Mouse (Mus musculus) lung, adult 18-20 months (tissue): ENCODE measurements around the gene Apom.

Experiments used
- DNase-seq, 2 experiments: peaks; one replicate each; pipeline ENCODE4 v3.0.0; 2022; ENCODE audit warnings: mixed read lengths in 2 of 2

The Apom gene

DNA sequence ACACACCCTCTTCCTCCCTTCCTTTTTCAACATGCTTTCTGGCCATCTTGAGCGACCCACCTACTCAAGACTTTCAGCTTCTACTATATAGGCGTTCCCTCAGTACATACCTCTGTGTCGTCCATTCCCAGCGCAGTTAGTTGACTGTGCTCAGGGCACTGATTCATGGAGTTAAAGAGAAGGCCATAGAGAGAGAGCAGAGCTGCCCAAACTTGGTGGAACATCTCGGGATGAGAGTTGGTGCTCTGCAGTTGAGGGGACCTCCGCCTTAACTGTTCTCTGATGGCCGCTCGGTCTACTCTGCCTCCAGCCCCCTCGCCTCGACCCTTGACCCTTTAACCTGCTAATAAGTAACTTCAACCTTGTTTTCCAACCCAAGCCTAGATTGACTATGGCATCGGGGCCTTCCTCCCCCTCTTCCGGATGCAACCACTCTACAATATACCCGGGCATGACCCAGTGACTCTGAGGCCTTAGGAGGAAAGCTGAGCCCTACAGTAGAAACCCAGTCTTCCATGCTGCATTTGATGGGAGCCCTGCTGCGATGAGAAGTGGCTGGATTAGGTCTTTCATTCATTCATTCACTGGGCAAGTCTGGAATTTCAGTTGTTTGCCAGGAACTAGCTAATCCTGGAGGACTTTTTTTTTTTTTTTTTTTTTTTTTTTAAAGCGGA is at the start of gene Apom:
TSS of gene Apom (minus strand) at position 551 of the 674 bp plus-strand sequence.
- no peak for DNase-seq

DNA sequence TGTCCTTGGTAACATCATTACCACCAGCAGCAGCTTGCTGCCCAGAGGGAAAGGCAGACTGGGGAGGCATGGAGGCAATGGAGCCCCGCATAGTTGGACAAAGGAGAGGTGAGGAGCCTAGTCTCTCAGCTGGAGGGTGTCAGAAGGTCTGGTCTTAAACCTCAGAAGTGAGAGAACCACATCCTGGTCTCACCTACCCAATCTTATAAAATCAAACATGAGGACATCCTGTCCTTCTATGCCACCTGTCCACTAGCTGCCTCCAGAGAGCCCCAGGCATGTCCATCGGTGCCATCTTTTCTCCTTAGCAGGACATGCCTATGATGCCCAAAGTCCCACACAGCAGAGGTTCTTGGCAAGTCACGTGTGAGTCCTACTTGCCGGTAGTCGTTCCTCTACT is 48.2 kb upstream of the Apom start:
- DNase-seq: no peak

DNA sequence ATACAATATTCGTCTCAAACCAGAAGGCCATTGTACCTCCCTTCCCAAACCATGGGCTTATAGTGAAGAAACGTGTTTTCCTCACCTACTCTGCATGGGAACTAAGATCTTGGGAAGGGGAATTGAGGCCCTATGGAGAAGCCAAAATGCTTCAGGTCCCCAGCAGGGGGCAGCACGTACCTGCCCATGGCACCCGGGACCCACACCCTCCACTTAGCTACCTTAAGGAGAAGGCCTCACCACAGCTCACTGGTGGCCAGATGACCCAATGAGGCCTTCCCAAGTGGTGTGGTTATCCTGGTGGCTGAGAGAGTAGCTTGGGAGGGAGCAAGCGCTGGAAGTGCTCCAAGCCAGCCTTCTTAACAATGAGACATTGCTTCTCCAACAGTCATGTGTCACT is 46.7 kb upstream of the Apom start:
- peak; percentile 73 to 78 for DNase-seq

DNA sequence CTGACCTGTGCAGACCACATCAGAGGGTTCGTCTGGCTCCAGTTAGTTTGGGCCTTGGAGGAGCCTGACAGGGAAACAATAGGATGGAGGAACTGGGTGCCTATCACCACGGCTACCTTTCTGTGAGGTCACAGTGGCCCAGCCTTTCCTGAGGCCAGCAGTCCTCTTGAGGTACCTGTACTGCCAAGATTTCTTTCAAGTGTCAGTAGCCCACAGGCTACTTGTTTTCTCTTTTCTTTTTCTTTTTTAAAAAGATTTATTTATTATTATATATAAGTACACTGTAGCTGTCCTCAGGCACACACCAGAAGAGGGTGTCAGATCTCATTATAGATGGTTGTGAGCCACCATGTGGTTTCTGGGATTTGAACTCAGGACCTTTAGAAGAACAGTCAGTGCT is 44.1 kb upstream of the Apom start, which contains the start of gene Aif1:
TSS of gene Aif1 (minus strand) at position 101 of the 400 bp plus-strand sequence.
- DNase-seq: peak in 1 of 2 experiments; percentile 25

DNA sequence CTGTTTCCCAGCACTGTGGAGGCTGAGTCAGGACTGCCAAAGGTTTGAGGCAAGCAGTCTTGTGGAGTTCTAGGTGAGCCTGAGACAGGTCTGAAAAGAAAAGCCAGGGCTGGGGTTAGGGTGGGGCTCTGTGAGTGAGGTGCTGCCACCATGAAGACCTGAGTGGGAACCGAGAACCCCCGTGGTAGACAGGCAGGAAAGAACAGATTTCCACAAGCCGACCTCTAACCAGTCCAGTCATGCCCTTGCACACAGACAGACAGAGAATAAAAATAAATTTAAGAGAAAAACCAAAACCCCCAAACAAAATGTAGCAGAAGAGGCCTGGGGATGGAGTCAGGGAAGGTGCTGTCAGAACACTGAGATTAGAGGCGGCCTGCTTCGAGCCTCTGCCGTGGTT is 43.5 kb upstream of the Apom start:
- no peak for DNase-seq

DNA sequence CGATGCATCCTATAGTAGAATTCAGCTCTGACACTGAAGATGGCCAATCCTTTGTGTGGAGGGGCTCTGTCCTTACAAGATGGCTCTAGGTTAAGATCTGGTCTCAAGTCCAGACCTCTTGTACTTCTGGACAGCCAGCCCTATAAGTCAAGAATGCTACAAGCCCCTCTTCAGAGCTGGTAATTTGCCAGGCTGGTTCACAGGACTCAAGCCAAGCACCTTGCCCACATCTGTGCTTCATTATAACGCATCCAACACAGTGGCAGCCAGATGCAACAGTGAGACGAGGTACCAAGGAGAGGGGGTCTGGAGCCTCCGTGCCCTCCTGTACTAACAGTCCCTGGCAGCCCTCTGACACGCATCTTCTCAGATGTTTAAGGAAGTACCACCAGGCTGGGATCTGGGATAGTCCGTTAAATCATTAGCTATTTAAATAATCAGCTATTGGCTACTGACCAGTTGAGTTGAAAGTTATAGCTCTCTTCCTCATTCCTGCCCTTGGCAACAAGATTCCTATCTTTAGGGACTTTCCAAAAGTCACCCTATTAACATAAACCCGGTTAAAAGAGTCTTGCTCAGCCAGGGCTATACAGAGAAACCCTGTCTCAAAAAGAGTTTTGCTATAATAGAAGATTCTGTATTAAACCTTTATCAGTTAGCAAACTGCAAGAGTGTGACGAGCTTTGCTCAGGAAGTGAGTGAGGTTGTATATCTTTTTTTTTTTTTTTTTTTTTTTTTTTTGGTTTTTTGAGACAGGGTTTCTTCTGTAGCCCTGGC is 42.5 kb upstream of the Apom start:
- DNase-seq: no peak

DNA sequence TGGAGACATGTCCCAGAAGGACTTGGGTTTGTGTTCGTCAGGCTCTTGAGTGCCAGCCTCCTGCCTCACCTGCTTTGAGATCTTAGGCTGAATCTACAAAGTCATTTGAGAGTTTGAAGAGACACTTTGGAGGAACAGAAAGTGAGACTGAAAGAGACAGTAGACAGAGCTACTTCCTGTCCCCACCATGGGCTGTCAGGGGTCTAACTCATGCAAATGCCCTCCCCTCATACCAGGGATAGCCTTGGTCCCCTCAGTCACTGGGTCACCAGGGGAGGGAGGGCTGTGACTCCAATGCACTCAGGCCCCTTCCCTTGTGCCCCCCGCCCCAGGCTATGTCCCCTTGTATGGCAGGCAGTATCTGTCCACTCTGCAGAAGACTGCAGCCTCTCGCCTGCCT is 41.5 kb upstream of the Apom start:
- DNase-seq: no peak

DNA sequence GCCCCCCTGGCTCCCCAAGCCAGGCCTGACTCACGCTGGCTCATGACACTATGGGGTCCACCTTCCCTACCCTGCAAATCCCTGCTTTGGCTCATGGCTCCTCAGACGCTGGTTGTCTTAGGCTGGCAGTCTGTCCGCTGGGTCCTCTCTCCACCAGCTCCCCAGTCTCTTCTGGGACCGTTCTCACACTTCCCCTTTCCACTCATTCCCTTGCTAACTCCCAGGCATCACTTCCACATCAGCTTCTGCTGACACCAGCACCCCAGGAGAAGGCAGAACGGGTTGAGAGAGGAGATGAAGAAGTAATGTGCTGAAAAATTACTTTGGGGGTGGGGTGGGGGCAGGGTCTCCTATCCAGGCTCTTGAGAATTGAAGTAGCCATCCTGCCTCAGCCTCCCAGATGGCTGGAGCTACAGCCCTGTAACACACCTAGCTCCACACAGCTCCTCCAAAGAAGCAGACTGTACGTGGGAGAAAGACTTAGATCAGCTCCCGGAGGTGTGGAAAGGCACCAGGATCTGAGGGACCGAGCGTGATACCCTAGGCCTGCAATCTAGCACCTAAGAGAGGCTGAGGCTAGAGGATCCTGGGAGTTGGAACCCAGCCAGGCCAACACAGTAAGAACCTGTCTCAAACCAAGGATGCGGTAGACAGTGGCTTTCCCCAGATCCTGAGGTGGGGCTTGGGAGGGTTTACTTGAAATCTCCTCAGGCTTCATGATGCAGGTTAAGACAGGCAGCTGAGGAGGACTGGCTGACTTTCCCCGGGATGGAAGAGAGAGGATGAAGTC is 40.8 kb upstream of the Apom start:
- no peak for DNase-seq

DNA sequence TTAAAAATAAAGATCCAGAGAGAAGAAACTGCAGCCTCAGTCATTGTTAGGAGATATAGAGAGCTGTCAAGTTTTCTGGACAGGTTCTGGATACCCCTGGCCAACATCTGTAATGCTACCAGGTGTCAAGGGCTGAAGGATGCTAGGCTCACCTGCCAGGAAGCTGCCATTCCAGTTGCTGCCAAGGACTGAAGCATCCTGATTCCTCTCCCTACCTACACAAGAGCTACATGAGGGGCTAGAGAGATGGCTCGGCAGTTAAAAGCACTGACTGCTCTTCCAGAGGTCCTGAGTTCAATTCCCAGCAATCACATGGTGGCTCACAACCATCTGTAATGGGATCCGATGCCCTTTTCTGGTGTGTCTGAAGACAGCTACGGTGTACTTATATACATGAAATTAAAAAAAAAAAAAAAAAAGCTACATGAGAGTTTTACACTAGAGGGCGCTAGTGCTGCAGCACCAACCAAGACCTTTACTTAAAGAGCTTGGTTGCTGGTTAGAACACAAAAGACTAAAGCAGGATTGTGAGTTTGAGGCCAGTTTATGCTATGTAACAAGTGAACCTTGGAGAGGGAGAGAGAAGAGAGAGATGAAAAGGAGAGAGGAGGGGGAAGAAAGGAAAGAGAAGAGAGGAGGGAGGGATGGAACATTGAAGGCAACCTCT is 36.8 kb upstream of the Apom start:
- DNase-seq: no peak

DNA sequence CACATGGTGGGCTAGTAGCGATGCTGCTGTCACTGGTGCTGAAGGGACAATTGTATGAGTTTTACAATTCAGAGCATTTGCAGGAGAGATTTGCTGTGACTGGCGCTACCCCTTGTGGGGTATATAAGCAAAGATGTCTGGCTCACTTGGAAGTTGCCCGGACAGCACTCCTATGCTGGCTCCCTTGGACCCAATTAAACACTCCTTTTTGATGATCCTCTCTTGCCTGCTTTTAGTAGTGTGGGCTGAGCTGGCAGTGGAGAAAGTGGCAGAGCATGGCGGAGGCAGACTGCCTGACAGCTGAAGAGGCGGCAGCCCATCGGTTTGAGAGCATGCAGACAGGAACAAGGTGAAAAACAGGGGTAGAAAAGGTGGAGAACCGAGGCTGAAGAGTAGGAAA is 35.9 kb upstream of the Apom start:
- DNase-seq: no peak

DNA sequence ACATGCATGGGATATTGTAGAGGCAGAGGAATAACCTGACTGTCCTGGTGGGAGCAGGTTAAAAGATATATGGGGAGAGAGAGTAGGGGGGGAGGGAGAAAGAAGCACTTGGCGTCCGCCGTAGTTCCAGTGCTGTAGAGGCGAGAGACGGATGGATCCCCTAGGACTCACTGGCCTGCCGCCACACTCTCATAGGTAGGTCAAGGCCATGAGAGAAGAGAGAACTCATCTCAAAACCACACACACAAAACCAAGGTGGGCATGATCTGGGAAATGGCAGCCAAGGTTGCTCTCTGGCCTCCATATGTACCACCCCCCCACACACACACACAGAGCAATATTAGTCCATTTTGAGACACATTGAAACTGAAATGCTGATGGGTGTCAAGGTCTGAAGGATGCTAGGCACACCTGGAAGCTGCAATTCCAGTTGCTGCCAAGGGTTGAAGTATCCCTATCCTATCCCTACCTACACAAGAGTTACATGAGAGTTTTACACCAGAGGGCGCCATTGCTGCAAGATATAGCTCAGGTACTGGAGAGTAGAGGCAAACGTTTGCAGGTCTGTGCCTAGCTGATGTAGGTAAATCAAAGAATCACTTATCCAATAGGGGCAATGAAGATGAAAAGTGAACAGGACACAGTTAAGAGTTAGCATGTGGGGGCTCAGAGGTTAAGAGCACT is 34.6 kb upstream of the Apom start:
- peak; percentile 60 to 81 for DNase-seq

DNA sequence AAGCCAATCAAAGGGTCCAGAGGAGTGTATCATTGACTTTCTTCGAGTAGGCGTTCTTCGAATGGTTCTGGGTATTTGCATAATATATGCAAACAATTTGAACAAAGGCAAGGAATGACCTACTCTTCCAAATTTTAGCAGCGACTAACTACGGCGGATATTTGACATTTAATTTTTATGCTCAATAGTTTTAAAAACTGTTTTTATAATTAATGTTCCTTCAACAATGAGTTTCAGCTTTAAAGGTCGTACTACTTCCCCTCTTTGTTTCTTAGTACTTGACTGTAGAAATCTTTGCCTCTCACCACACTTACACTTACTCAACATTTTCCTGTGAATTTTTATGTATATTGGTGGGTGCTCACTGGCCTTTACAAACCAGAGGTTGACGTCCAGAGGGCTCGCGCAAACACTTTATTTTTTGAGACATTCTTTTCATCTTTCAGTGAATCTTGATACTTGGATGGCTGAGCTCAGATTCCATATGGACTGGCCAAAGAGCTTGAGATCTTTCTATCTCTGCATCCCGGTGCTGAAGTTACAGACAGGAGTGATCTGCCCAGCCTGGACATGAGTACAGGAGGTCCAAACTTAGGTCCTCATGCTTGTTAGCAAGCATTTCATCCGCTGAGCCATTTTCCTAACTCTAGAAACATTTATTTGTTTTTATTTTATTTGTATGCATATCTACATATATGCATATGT is 33.8 kb upstream of the Apom start:
- no peak for DNase-seq

DNA sequence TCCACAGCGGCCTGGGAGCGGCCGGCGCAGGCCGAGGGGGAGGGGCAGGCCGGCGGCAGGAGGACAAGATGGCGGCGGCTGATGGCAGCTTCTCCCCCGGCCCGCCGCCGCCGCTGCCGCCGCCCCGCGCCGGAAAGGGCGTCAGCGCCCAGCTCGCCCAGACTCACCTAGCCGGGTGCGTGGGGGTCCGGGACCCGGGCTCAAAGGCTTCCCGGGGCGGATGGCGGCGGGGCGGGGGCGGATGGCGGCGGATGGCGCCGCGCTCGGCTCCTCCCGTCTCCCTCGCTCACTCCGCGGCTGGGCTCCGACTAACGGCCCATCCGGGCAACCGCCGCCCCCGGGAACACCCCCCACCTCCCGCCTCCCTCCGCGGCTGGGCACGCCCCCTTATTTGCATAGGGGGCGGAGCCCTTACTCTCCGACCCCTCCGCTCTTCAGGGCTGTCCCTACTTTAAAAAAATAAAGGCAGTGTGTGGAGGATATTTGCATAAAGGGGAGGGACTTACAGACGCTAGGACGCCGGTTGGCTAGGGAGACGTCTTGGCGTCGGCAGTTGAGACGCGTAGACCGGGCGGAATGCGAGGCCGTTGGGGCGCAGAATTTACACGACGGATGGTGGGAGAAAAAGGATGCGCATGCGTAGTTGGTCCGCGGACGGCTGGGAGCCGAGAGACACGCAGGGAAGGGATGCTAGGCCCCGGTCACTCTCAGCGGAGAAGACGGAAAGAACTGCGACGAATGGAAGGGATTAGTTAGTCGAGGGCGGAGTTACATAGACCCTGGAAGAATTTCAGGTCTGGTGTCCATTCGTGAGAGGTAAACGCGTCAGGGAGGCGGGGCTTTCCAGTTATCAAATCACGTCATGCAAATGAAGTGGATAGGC is 33.0 kb upstream of the Apom start, which contains the start of gene Prrc2a:
TSS of gene Prrc2a (minus strand) at position 330 of the 883 bp plus-strand sequence.
- DNase-seq: peak; percentile 98 to 99

DNA sequence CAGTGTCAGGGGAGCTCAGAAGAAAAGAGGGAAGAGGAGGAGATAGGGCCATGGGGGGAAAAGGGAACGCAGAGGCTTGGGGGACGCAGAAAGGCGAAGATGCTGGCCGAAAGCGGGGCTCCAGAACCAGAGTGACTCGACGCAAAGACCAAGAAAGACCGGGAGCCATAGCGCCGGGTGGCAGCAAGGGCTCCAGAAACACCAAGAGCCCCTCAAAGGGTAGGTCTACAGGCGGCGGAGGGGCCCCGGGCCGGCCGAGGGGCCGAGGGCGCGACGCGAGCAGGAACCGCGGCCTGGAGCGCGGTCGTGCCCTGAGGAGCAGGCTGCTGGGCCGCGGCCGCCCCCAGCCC is 32.3 kb upstream of the Apom start:
- peak in 1 of 2 experiments; percentile 24 for DNase-seq

DNA sequence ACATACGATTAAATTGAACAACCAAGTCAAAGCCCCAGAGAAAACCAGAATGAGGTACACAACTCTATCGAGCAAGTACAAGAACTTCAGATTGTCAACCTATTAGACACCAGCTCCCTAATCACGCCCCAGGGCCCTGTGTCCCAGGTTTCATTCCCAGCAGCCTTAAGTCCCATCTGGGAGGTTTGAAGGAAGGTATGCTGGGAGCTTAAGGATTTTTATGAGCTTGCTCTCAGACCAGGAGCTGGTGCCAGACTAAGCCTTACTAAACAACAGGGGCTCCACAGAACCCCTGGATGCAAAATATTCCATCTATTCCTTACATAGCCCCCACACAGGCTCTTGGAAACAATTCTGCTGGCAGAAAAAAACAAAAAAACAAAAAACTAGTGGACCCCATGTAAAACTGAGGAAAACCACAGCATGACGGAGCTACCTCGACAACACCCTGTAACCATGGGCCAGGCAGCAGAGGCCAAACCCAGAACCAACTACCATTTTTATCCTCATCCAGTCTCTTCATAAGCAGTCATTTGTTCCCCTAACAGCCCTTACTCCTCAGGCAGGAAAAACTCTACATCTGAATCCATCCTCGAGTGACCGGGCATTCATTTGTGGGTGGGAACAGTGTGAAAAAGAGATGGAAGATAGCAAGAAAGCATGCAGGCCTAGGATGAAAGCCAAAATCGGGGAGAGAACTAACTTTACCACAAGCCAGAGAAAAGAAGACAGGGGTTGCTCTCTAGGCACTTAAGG is 31.7 kb upstream of the Apom start:
- DNase-seq: no peak

DNA sequence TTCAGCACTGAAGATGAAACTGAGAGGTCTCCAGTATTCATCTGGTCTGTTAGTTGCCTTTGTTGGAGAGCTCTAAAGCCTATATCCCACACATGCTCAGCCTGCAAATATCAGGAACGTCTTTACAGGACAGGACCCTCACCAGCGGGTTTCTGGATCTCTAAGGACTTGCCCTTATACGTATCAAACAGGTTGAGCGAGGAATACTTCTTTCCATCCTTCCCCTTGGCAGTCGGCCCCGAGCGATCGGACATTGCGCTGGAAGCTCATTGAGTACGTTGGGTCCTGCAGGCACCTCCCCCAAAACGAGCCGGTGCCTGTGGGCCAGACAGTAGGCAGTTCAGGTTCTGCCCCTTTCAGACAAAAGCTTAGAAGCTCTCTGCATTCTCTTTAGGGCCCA is 30.9 kb upstream of the Apom start:
- DNase-seq: peak; percentile 66 to 72

DNA sequence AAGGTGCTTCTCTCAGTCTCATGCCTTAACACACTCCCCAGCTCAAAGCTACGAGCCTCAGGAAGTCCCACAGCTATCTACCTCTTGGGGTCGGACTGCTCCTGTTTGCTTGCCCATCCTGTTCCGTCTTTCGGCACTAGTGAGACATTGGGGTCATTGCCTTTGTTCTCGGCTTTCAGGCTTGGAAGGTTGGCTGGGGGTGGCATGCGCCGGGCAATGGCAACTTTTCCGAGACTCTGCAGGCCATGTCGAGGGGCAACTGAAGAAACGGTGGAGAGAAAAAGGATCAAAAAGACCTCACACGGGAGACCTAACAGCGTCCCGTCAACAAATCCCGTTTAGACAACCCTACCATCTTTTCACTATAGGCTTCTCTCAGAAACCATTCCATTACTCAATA is 30.3 kb upstream of the Apom start:
- DNase-seq: no peak

DNA sequence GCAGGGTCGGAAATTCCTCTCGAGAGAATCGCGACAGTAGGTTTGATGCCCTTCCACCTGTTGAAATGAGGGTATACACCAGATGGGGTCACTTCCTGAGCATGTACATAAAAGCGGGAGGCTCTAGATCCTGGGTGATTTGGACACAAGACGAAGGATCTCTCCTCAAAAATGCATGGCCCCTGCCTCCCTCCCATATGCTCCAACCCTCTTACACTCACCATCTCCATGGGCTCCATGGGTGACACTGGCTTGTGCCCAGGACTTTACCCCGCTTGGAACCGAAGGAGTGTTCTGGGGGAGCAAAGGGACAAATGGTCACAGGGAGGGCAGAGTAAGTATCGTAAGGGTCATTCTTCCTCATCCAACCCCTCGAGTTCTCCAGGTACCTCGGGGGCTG is 29.6 kb upstream of the Apom start:
- no peak for DNase-seq

DNA sequence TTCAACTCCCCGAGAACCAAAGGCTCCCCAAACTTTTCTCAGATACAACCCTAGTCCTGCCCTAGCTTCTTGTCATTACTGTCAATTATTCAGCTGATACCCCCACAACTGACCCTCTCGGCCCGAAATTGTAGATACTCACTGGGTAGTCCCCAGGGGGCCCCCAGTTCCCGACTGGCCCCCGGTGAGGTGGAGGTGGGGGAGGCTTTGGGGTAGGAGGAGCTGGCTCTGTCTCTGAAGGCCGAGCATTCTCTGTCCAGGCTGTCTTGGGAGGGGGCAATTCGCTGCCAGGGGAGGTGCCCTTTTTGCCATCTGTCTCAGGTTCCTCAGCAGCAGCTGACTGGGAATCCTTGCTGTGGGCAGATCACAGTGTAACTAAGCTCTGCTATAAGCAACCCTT is 27.8 kb upstream of the Apom start:
- DNase-seq: no peak
